Mouse (Mus musculus) forebrain, embryonic 13.5 days (tissue): ENCODE results near the gene Gm4869. TPM values are rescaled to one million over a fixed set of nuclear protein-coding genes. Genes with fewer than 3 reads are reported as not detected.

Experiments
- microRNA-seq: library from miRNA; unstranded; fragments of <30 nt; microRNA quantifications from one replicate; pipeline ENCODE4, GENCODE M21; 2016
- polyA plus RNA-seq: library from polyadenylated mRNA; unstranded; fragments of >200 nt; fragmentation: Nextera tagmentation; extraction: Ambion mirVana; gene quantifications from 2 replicates; pipeline ENCODE4 v1.2.1, GENCODE M21; 2015

Gene Gm4869
- polyA plus RNA-seq, 1 experiment from 2014 or later: not detected

Small RNA genes lying within 50 kb of the gene (microRNA-seq; reads per million reads assigned to microRNA genes)
- gene Mir7038: 0.80 reads per million

Other genes with a start within 250 kb of the Gm4869 start
- gene Mad1l1, start 124.1 kb upstream of the Gm4869 start, polyA plus RNA-seq: 43.1 and 44.5 TPM in 2 replicates
- gene Nudt1, start 124.0 kb upstream of the Gm4869 start, polyA plus RNA-seq: 35.7 and 37.8 TPM in 2 replicates
- gene Mrm2, start 113.7 kb upstream of the Gm4869 start, polyA plus RNA-seq: 20.8 and 21.8 TPM in 2 replicates
- gene Snx8, start 56.4 kb upstream of the Gm4869 start, polyA plus RNA-seq: 17.6 and 20.6 TPM in 2 replicates
- gene Eif3b, start 26.3 kb upstream of the Gm4869 start, polyA plus RNA-seq: 84.0 and 95.0 TPM in 2 replicates
- gene Chst12, start 59.9 kb downstream of the Gm4869 start, polyA plus RNA-seq: 8.8 and 11.1 TPM in 2 replicates
- 0.49 TPM in 1 of 2 replicates, not detected in the other for gene Grifin, start 119.4 kb downstream of the Gm4869 start, polyA plus RNA-seq
- 28.8 and 31.8 TPM in 2 replicates for gene Lfng, start 161.7 kb downstream of the Gm4869 start, polyA plus RNA-seq
- 59.3 and 63.4 TPM in 2 replicates for gene Ttyh3, start 203.4 kb downstream of the Gm4869 start, polyA plus RNA-seq